Mouse (Mus musculus): ENCODE data around the gene AI661453.

DNA sequence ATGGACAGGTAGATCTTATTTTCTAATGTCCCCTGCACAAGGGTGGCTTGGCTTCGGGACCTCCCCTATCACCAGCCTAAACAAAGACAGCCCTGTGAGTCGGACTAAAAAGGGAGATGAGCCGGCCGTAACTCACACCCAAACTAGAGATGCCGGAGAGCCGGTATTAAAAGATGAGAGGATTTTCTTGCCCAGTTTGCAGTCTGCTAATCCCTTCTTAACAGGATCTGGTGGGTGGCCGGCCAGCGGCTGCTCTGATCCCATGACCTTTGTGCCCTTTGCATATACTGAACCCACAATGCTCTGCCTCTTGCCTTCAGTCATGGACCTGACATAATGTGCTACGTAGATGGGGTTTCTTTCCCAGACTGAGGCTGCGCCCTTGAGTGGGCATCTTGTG lies 36.0 kb upstream of the AI661453 start, which contains the start of gene Guca1a:
- no peak for TF ChIP-seq NELFE (IDR thresholded peaks at IDR 0.05; ENCODE audit: low read depth, low read length)
- TF ChIP-seq GATA1 (IDR thresholded peaks at IDR 0.05; ENCODE audit: low read depth, low read length) = no peak
- TF ChIP-seq E2F4 (IDR thresholded peaks at IDR 0.05; ENCODE audit: borderline replicate concordance, low read depth, low read length) = no peak
- no peak for TF ChIP-seq CTCF (IDR thresholded peaks at IDR 0.05 in 2 of 3, conservative IDR thresholded peaks at IDR 0.05 in 1 of 3; ENCODE audit: control insufficient read depth in 1 of 3, insufficient read depth in 1 of 3, low read depth in 2 of 3, low read length in 3 of 3, poor library complexity in 1 of 3, severe bottlenecking in 1 of 3)
- no peak for TF ChIP-seq NRF1 (IDR thresholded peaks at IDR 0.05; ENCODE audit: insufficient read depth, low read depth, low read length, poor library complexity, severe bottlenecking)
- TF ChIP-seq MAX (IDR thresholded peaks at IDR 0.05; ENCODE audit: low read length) = no peak
